Mouse (Mus musculus) granulocyte monocyte progenitor cell, adult 5-6 weeks (primary cell): ENCODE measurements around the gene Tut7. TPM values are rescaled to one million over a fixed set of nuclear protein-coding genes. Genes with fewer than 3 reads are reported as not detected.
"Not testable (repeated sequence)": the region's sequence is repeated elsewhere in the genome, so short reads cannot be mapped to it uniquely, and the experiment has no call there.

ENCODE experiments used
- ATAC-seq: replicated peaks from 2 replicates; pipeline ENCODE4 v1.8.0; 2016; ENCODE audit warnings: mild to moderate bottlenecking, moderate TSS enrichment, inconsistent platforms; ENCODE audit not compliant: poor library complexity, severe bottlenecking
- total RNA-seq, 2 experiments: library from RNA; stranded (forward) in 1 of 2; stranded (reverse) in 1 of 2; fragments of 200-712, 200-1000 nt in 1 of 2; fragments of >200 nt in 1 of 2; fragmentation: Nextera tagmentation in 1 of 2; gene quantifications; 2 replicates each; pipeline ENCODE4 v1.2.3; 2014 to 2017

The Tut7 gene
- total RNA-seq, 2 experiments from 2014 or later = 77.9 to 114 TPM

GRCm38 (mm10) chr13:59769296-59770163 lies 53.4 kb downstream of the Tut7 start, which contains the start of gene Isca1:
Gene Isca1, minus strand, starts transcription at chr13:59769810.
- ATAC-seq = peak; percentile 80

GRCm38 (mm10) chr13:59768531-59768930 lies 54.4 kb downstream of the Tut7 start:
- no peak for ATAC-seq

- ATAC-seq = no peak
These were observed 56.0 kb downstream of the Tut7 start for GRCm38 (mm10) chr13:59766786-59767515.

- no peak for ATAC-seq
These were observed 60.2 kb downstream of the Tut7 start for GRCm38 (mm10) chr13:59762791-59763190.

GRCm38 (mm10) chr13:59756906-59757305 lies 66.0 kb downstream of the Tut7 start:
- ATAC-seq = no peak

GRCm38 (mm10) chr13:59750310-59750709 lies 72.6 kb downstream of the Tut7 start:
- ATAC-seq = peak; percentile 56; the same call in 1 of the 2 replicates

- no peak for ATAC-seq
These were observed 76.2 kb downstream of the Tut7 start, which contains the start of gene 1700014D04Rik for GRCm38 (mm10) chr13:59746711-59747110. Gene 1700014D04Rik, minus strand, starts transcription at chr13:59746752.

- no peak for ATAC-seq
These were observed 76.8 kb downstream of the Tut7 start for GRCm38 (mm10) chr13:59746164-59746563.

- no peak for ATAC-seq
These were observed 77.5 kb downstream of the Tut7 start for GRCm38 (mm10) chr13:59745462-59745861.

- peak; percentile 83 for ATAC-seq
These were observed 81.2 kb downstream of the Tut7 start for GRCm38 (mm10) chr13:59741697-59742096.

GRCm38 (mm10) chr13:59741096-59741495 lies 81.9 kb downstream of the Tut7 start:
- ATAC-seq = no peak

GRCm38 (mm10) chr13:59739397-59739796 lies 83.5 kb downstream of the Tut7 start:
- ATAC-seq = no peak

GRCm38 (mm10) chr13:59738455-59738854 lies 84.5 kb downstream of the Tut7 start:
- no peak for ATAC-seq

GRCm38 (mm10) chr13:59735190-59735589 lies 87.8 kb downstream of the Tut7 start:
- peak; percentile 79 for ATAC-seq

- ATAC-seq = 0 out of 2 replicates have a peak, but pooled peaks have one; percentile 12
These were observed 88.6 kb downstream of the Tut7 start for GRCm38 (mm10) chr13:59734347-59734746.

GRCm38 (mm10) chr13:59733936-59734335 lies 89.0 kb downstream of the Tut7 start:
- no peak for ATAC-seq

GRCm38 (mm10) chr13:59731652-59732051 lies 91.3 kb downstream of the Tut7 start, which contains the start of gene Spata31d1d:
Gene Spata31d1d, minus strand, starts transcription at chr13:59731752.
- no peak for ATAC-seq

GRCm38 (mm10) chr13:59728378-59729093 lies 94.4 kb downstream of the Tut7 start:
- peak; percentile 93 for ATAC-seq

GRCm38 (mm10) chr13:59726139-59726867 lies 96.6 kb downstream of the Tut7 start:
- no peak; the same call in 1 of the 2 replicates for ATAC-seq

GRCm38 (mm10) chr13:59722089-59722488 lies 100.9 kb downstream of the Tut7 start:
- ATAC-seq = not testable (repeated sequence)
